Mouse (Mus musculus) megakaryocyte, adult 5-6 weeks (primary cell): Measurements from ENCODE around the gene Fstl3. TPM values are rescaled to one million over a fixed set of nuclear protein-coding genes. Genes with fewer than 3 reads are reported as not detected.
A peak's percentile ranks its signal among the peaks of the same experiment; 100 is the strongest.

Experiments
- ATAC-seq: 2 replicates; pipeline ENCODE4 v1.8.0; 2016; ENCODE audit warnings: mild to moderate bottlenecking, inconsistent platforms; ENCODE audit not compliant: poor library complexity, severe bottlenecking
- total RNA-seq, 2 experiments: library from RNA; stranded (forward) in 1 of 2; stranded (reverse) in 1 of 2; fragments of 153-499, 151-499 nt in 1 of 2; fragments of 221-1000, 200-1000 nt in 1 of 2; gene quantifications; 2 replicates each; pipeline versions ENCODE4 v1.2.3 to v1.2.4; 2015 to 2017

The Fstl3 gene
- total RNA-seq, 2 experiments from 2014 or later = 2.7 to 5.3 TPM

GRCm38 (mm10) chr10:79760603-79761143 is 16.4 kb upstream of the Fstl3 start:
- no peak for ATAC-seq

- ATAC-seq = no peak
These were observed 14.2 kb upstream of the Fstl3 start for GRCm38 (mm10) chr10:79762875-79763274.

GRCm38 (mm10) chr10:79764234-79764633 is 12.8 kb upstream of the Fstl3 start:
- ATAC-seq = no peak

- ATAC-seq = no peak
These were observed 11.8 kb upstream of the Fstl3 start for GRCm38 (mm10) chr10:79765228-79765745.

GRCm38 (mm10) chr10:79766001-79766507 is 11.0 kb upstream of the Fstl3 start:
- no peak for ATAC-seq

GRCm38 (mm10) chr10:79766508-79767325 is 10.4 kb upstream of the Fstl3 start, which contains the start of gene Rnf126:
Gene Rnf126 (minus strand): TSS chr10:79766952.
- peak; percentile 94 for ATAC-seq

GRCm38 (mm10) chr10:79767372-79768244 is 9.5 kb upstream of the Fstl3 start:
- ATAC-seq = peak; percentile 28

GRCm38 (mm10) chr10:79768400-79768799 is 8.7 kb upstream of the Fstl3 start:
- 0 out of 2 replicates have a peak, but pooled peaks have one; percentile 23 for ATAC-seq

- ATAC-seq = no peak
These were observed 7.7 kb upstream of the Fstl3 start for GRCm38 (mm10) chr10:79769329-79769728.

- ATAC-seq = no peak
These were observed 4.8 kb upstream of the Fstl3 start for GRCm38 (mm10) chr10:79772320-79772719.

GRCm38 (mm10) chr10:79773208-79773607 is 3.9 kb upstream of the Fstl3 start:
- ATAC-seq = no peak

- ATAC-seq = no peak
These were observed 2.4 kb upstream of the Fstl3 start for GRCm38 (mm10) chr10:79774486-79775279.

GRCm38 (mm10) chr10:79778006-79778405 is 934 bp downstream of the Fstl3 start:
- no peak for ATAC-seq

- no peak for ATAC-seq
These were observed 2.1 kb downstream of the Fstl3 start for GRCm38 (mm10) chr10:79779193-79779592.

- ATAC-seq = peak; percentile 80
These were observed 3.0 kb downstream of the Fstl3 start for GRCm38 (mm10) chr10:79779784-79780663.

GRCm38 (mm10) chr10:79780664-79781015 is 3.6 kb downstream of the Fstl3 start:
- ATAC-seq = peak; percentile 65

- ATAC-seq = no peak; the same call in 1 of the 2 replicates
These were observed 4.1 kb downstream of the Fstl3 start for GRCm38 (mm10) chr10:79781139-79781538.

GRCm38 (mm10) chr10:79781956-79782355 is 4.9 kb downstream of the Fstl3 start:
- no peak for ATAC-seq

GRCm38 (mm10) chr10:79783050-79783449 is 6.0 kb downstream of the Fstl3 start:
- ATAC-seq = no peak
